Mouse (Mus musculus) liver, adult 2 months (tissue): ENCODE results near the gene Ptpn20. TPM values are rescaled to one million over a fixed set of nuclear protein-coding genes. Genes with fewer than 3 reads are reported as not detected.

Source experiments
- DNase-seq: peaks from one replicate; pipeline ENCODE4 v3.0.0-alpha.2; 2011; ENCODE audit warnings: low read depth, low spot score; ENCODE audit errors: extremely low read depth
- H3K27ac ChIP-seq: fragments of 200-500 bp; replicated peaks from 2 replicates; pipeline ENCODE4 v1.5.1; 2012; ENCODE audit warnings: low read depth, mild to moderate bottlenecking, control low read depth, inconsistent platforms, low read length; ENCODE audit not compliant: insufficient read depth
- H3K27me3 ChIP-seq: fragments of 200-500 bp; 2 replicates; pipeline ENCODE4 v1.6.1; 2012; ENCODE audit warnings: mild to moderate bottlenecking, moderate library complexity, low read length, inconsistent platforms; ENCODE audit not compliant: control insufficient read depth, insufficient read depth
- H3K36me3 ChIP-seq: fragments of 200-500 bp; 2 replicates; pipeline ENCODE4 v1.6.1; 2012; ENCODE audit warnings: low read length, inconsistent platforms; ENCODE audit not compliant: control insufficient read depth, insufficient read depth
- H3K4me1 ChIP-seq: fragments of 200-500 bp; 2 replicates; pipeline ENCODE4 v1.6.1; 2011; ENCODE audit warnings: low read length; ENCODE audit not compliant: control insufficient read depth, insufficient read depth
- H3K4me3 ChIP-seq: fragments of 200-500 bp; 2 replicates; pipeline ENCODE4 v1.5.1; 2011; ENCODE audit warnings: low read depth, mild to moderate bottlenecking, control low read depth, low read length, moderate library complexity; ENCODE audit not compliant: insufficient read depth
- H3K79me2 ChIP-seq: fragments of 200-500 bp; 2 replicates; pipeline ENCODE4 v1.6.1; 2012; ENCODE audit warnings: inconsistent platforms, mild to moderate bottlenecking, low read length, moderate library complexity; ENCODE audit not compliant: control insufficient read depth, insufficient read depth
- H3K9ac ChIP-seq: fragments of 200-500 bp; 2 replicates; pipeline ENCODE4 v1.6.1; 2012; ENCODE audit warnings: low read depth, mild to moderate bottlenecking, control low read depth, inconsistent platforms, low read length
- CTCF ChIP-seq: fragments of 200-500 bp; IDR thresholded peaks from 2 replicates; pipeline ENCODE4 v1.5.1; 2011; ENCODE audit warnings: low read depth, low read length, control low read depth
- POLR2A ChIP-seq: fragments of 200-500 bp; IDR thresholded peaks from 2 replicates; pipeline ENCODE4 v1.6.1; 2011; ENCODE audit warnings: low read length, control low read depth; ENCODE audit not compliant: insufficient read depth; ENCODE audit errors: extremely low read depth
- WGBS: fragments of 180-500 bp; shearing (Covaris S2); methylation state at CpG from one replicate; pipeline ENCODE4 v1.1.7; 2018; 5-methylcytosine and 5-hydroxymethylcytosine counted together
- polyA plus RNA-seq: library from polyadenylated mRNA; depleted of rRNA; stranded (reverse); fragments of >200 nt; gene quantifications from 2 replicates; pipeline ENCODE4 v1.2.3, GENCODE M21; 2012
- total RNA-seq: library from RNA; depleted of rRNA; stranded (reverse); fragments of >200 nt; gene quantifications from 2 replicates; pipeline ENCODE4 v1.2.3, GENCODE M21; 2014

The Ptpn20 gene
- total and polyA plus RNA-seq, 2 experiments: not detected

GRCm38 (mm10) chr14:33573643-33574042 is 15.4 kb upstream of the Ptpn20 start:
- no peaks in the 10 kb centered on the region for H3K36me3 ChIP-seq
- WGBS: 73% methylated on average over 3 of the region's 3 CpGs
- no peak overlapping the region for H3K9ac ChIP-seq
- no peak for DNase-seq
- no peaks in the 10 kb centered on the region for H3K27me3 ChIP-seq
- no peak overlapping the region for H3K4me3 ChIP-seq
- no peak for TF ChIP-seq CTCF
- no peak for TF ChIP-seq POLR2A
- H3K27ac ChIP-seq: no peak overlapping the region
- no peaks in the 10 kb centered on the region for H3K4me1 ChIP-seq
- H3K79me2 ChIP-seq: no peaks in the 10 kb centered on the region

- WGBS: 80% methylated on average over 7 of the region's 7 CpGs
- Histone ChIP-seq H3K4me3 (no peak overlapping the region), H3K4me1 (no peaks in the 10 kb centered on the region), H3K9ac (no peak overlapping the region), H3K79me2 (no peaks in the 10 kb centered on the region), H3K27ac (no peak overlapping the region), H3K36me3 (no peaks in the 10 kb centered on the region), H3K27me3 (no peaks in the 10 kb centered on the region; the same call in 1 of the 2 replicates)
- TF ChIP-seq POLR2A (no peak), CTCF (no peak)
- no peak for DNase-seq
These were observed 9.1 kb upstream of the Ptpn20 start for GRCm38 (mm10) chr14:33579771-33580484.

GRCm38 (mm10) chr14:33598376-33599130 is 9.5 kb downstream of the Ptpn20 start:
- Histone ChIP-seq H3K9ac (no peak overlapping the region), H3K4me1 (no peaks in the 10 kb centered on the region), H3K4me3 (no peak overlapping the region), H3K79me2 (no peaks in the 10 kb centered on the region), H3K27ac (no peak overlapping the region), H3K36me3 (no peaks in the 10 kb centered on the region), H3K27me3 (no peaks in the 10 kb centered on the region)
- TF ChIP-seq CTCF: no peak
- no peak for TF ChIP-seq POLR2A
- WGBS: 91% methylated on average over 9 of the region's 9 CpGs
- DNase-seq: no peak

- Histone ChIP-seq H3K4me3 (no peak overlapping the region), H3K79me2 (no peaks in the 10 kb centered on the region), H3K9ac (no peak overlapping the region), H3K36me3 (no peaks in the 10 kb centered on the region), H3K27ac (no peak overlapping the region), H3K27me3 (no peaks in the 10 kb centered on the region), H3K4me1 (no peaks in the 10 kb centered on the region)
- no peak for DNase-seq
- TF ChIP-seq POLR2A: no peak
- TF ChIP-seq CTCF: no peak
- 83% methylated on average over 10 of the region's 10 CpGs for WGBS
These were observed 18.4 kb downstream of the Ptpn20 start for GRCm38 (mm10) chr14:33607431-33607830.

- Histone ChIP-seq H3K4me1 (no peaks in the 10 kb centered on the region), H3K27me3 (no peaks in the 10 kb centered on the region), H3K27ac (no peak overlapping the region), H3K9ac (no peak overlapping the region), H3K4me3 (no peak overlapping the region), H3K36me3 (no peaks in the 10 kb centered on the region), H3K79me2 (no peaks in the 10 kb centered on the region)
- 61% methylated on average over 3 of the region's 3 CpGs for WGBS
- no peak for DNase-seq
- no peak for TF ChIP-seq CTCF
- TF ChIP-seq POLR2A: no peak
These were observed 36.0 kb downstream of the Ptpn20 start for GRCm38 (mm10) chr14:33625036-33625435.
